ENCODE assay signal across 31 mouse cellular contexts in genomic region chr19:30344401-30344800, GRCm38 (mm10).
"Had no signal": no experiment of that assay in that cellular context is flagged by ENCODE, and none has a peak within 500 bp of the region (broad histone marks: within the 10 kb centered on the region; RNA-seq: fewer than 3 reads in every experiment).

No protein-coding gene starts in this region.

- ATAC-seq: liver, embryonic 12.5 days; liver, postnatal 0 days; lung, postnatal 0 days; midbrain, embryonic 15.5 days; midbrain, embryonic 16.5 days had no signal

- DNase-seq: left cerebral cortex, postnatal 4 days; liver; liver, embryonic 13.5 days; liver, postnatal 0 days; lung, adult 18-20 months; lung, adult 2 months; lung, embryonic 14.5 days; lung, postnatal 10 days; lung, postnatal 14 days; lung, postnatal 36 days; lung, postnatal 4 days; midbrain, embryonic 14.5 days had no signal

- H3K27me3 ChIP-seq: limb, embryonic 12.5 days; limb, embryonic 13.5 days; limb, embryonic 15.5 days; liver, embryonic 12.5 days; liver, embryonic 13.5 days; liver, embryonic 15.5 days; lung, embryonic 15.5 days; midbrain, embryonic 12.5 days; midbrain, embryonic 15.5 days; neural tube, embryonic 12.5 days had no signal

- H3K4me2 ChIP-seq: limb, embryonic 12.5 days; limb, embryonic 13.5 days; limb, embryonic 15.5 days; liver, embryonic 11.5 days; liver, embryonic 12.5 days; liver, embryonic 13.5 days; liver, embryonic 15.5 days; lung, embryonic 14.5 days; lung, embryonic 15.5 days; midbrain, embryonic 12.5 days; midbrain, embryonic 15.5 days; neural tube, embryonic 12.5 days had no signal

- H3K36me3 ChIP-seq: limb, embryonic 10.5 days; limb, embryonic 12.5 days; limb, embryonic 13.5 days; limb, embryonic 15.5 days; liver, embryonic 12.5 days; liver, embryonic 13.5 days; liver, embryonic 15.5 days; lung, embryonic 15.5 days; midbrain, embryonic 10.5 days; midbrain, embryonic 12.5 days; midbrain, embryonic 15.5 days; neural tube, embryonic 12.5 days had no signal

- H3K4me1 ChIP-seq: limb, embryonic 12.5 days; limb, embryonic 13.5 days; limb, embryonic 15.5 days; liver, embryonic 12.5 days; liver, embryonic 13.5 days; liver, embryonic 15.5 days; lung, embryonic 15.5 days; megakaryocyte, embryonic 14.5 days; midbrain, embryonic 10.5 days; midbrain, embryonic 12.5 days; midbrain, embryonic 15.5 days; neural tube, embryonic 12.5 days had no signal

- H3K27ac ChIP-seq: left cerebral cortex, adult 2 months; limb, embryonic 10.5 days; limb, embryonic 12.5 days; limb, embryonic 13.5 days; limb, embryonic 15.5 days; liver, embryonic 12.5 days; liver, embryonic 13.5 days; liver, embryonic 14.5 days; liver, embryonic 15.5 days; lung, embryonic 15.5 days; macrophage; midbrain, embryonic 10.5 days; midbrain, embryonic 12.5 days; midbrain, embryonic 15.5 days; neural tube, embryonic 12.5 days had no signal

- H3K9ac ChIP-seq: limb, embryonic 12.5 days; limb, embryonic 13.5 days; limb, embryonic 15.5 days; liver, embryonic 12.5 days; liver, embryonic 13.5 days; liver, embryonic 14.5 days; liver, embryonic 15.5 days; liver, postnatal 0 days; lung, embryonic 14.5 days; lung, embryonic 15.5 days; midbrain, embryonic 12.5 days; midbrain, embryonic 15.5 days; neural tube, embryonic 12.5 days had no signal

- H3K4me3 ChIP-seq: left cerebral cortex, adult 2 months; limb, embryonic 10.5 days; limb, embryonic 12.5 days; limb, embryonic 13.5 days; limb, embryonic 15.5 days; liver, embryonic 12.5 days; liver, embryonic 13.5 days; liver, embryonic 15.5 days; lung, embryonic 15.5 days; midbrain, embryonic 10.5 days; midbrain, embryonic 12.5 days; midbrain, embryonic 15.5 days; myocyte; neural tube, embryonic 12.5 days had no signal

- H3K9me3 ChIP-seq: limb, embryonic 10.5 days; limb, embryonic 12.5 days; limb, embryonic 13.5 days; limb, embryonic 15.5 days; liver, embryonic 12.5 days; liver, embryonic 13.5 days; liver, embryonic 15.5 days; lung, embryonic 15.5 days; megakaryocyte, embryonic 14.5 days; midbrain, embryonic 10.5 days; midbrain, embryonic 12.5 days; midbrain, embryonic 15.5 days; neural tube, embryonic 12.5 days had no signal
